Mouse (Mus musculus) layer of hippocampus, adult 9-11 months (tissue): Measurements from ENCODE around the gene Ephb1.

Experiments used
- DNase-seq: peaks from one replicate; pipeline ENCODE4 v3.0.0; 2022

Ephb1 gene

GRCm38 (mm10) chr9:102354561-102354973 lies at the start of gene Ephb1:
Gene Ephb1, minus strand, starts transcription at chr9:102354693.
- DNase-seq = peak; percentile 91

DNA sequence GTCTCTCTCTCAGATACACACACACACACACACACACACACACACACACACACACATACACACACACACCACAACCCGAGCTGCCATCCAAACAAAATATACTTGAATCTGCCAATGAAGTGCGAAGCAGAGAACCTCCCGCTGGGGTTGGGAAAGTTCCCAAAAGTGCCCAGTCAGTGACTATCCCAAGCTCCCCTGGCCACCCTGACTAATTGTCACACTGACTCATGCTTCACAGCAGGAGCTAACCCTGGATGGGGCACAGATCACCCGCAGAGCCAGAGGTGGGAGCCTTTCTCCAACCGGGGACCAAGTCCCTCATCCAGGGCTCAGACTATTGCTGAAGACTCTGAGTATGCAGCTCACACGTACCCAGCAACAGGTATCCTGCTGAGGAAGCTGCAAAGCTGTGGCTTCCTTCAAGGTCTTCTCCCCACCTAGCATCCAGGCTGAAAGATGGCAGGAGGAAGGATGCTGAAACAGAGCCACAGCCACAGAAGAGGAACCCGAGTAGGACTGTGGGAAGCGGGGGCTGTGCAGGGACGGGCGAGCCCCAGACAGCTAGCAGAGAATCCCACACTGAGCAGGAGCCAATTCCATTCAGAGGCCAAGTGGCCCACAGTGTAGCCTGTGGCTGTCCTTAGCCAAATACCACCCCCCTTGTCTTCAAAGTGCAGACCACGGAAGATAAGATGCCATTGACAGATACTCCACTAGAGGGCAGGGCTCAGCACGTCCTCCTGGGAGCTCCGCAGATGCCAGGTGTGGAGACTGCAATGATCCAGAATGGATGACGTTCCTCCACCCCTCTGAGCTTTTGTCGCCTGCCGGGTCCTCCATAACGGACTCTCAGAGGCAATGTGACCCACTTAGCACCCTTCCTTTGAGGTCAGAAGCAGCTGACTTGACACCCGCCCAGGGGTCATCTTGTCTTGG lies 48.9 kb upstream of the Ephb1 start:
- peak; percentile 25 for DNase-seq

GRCm38 (mm10) chr9:102402671-102403070 lies 48.2 kb upstream of the Ephb1 start:
- DNase-seq = no peak

GRCm38 (mm10) chr9:102388266-102388665 lies 33.8 kb upstream of the Ephb1 start:
- DNase-seq = no peak

- no peak for DNase-seq
These were observed 32.3 kb upstream of the Ephb1 start for GRCm38 (mm10) chr9:102386816-102387215.

- DNase-seq = no peak
These were observed 25.7 kb upstream of the Ephb1 start for GRCm38 (mm10) chr9:102380235-102380634.

DNA sequence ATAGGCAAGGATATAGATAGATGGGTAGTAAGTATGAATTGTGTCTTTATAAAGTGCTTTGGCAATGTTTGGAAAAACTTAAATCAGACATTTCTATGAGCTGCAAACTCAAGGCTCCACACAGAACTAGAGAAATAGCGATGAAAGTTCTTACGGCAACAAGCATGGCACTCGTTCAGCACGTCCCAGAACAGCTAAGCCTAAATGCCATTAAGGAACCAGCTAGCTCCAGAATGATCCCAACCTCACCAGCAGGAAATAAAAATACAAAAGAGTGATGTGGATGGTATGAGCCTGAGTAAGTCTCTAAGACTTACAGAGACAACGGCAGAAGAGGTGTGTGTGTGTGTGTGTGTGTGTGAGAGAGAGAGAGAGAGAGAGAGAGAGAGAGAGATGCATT lies 20.2 kb upstream of the Ephb1 start:
- DNase-seq = no peak

DNA sequence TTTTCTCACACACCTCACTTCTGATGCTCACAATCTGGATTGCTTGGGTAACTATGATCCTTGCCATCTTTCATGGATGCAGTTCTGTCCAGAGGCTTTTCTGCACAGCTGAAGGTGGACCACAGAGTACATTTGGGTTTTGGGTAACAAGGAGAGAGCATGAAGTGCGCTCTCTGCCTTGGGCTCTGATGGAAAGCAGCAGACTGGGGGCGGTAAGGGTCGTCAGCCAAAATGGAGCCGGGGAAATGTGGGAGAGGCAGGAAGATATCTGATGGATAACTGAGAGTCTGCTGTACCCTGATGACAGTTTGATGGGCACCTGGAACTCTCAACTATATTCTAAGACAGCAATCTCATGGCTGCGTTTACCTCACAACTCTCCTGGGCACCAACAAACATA lies 19.4 kb upstream of the Ephb1 start:
- DNase-seq = no peak

GRCm38 (mm10) chr9:102371936-102372335 lies 17.4 kb upstream of the Ephb1 start:
- DNase-seq = no peak

- DNase-seq = no peak
These were observed 16.7 kb upstream of the Ephb1 start for GRCm38 (mm10) chr9:102371036-102371770.

DNA sequence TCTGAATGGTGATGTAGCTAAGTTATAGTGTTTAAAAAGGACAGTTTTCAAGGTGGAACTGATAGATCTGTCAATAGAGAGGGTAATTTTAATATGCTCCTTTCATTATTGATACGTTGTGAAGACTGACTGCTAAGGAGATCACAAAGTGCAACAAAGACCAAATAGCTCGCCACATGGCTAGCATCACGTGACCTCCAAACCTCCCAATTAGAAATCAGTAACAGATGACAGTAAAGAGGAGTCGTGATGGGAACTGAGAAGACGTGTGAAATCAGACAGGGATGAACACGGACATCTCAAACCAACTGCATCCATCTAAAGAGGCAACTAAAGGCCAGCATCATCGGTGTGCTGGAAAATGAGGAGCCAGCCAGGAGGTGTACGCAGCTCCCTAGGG lies 15.6 kb upstream of the Ephb1 start:
- DNase-seq = no peak

- no peak for DNase-seq
These were observed 14.6 kb upstream of the Ephb1 start for GRCm38 (mm10) chr9:102369141-102369540.

DNA sequence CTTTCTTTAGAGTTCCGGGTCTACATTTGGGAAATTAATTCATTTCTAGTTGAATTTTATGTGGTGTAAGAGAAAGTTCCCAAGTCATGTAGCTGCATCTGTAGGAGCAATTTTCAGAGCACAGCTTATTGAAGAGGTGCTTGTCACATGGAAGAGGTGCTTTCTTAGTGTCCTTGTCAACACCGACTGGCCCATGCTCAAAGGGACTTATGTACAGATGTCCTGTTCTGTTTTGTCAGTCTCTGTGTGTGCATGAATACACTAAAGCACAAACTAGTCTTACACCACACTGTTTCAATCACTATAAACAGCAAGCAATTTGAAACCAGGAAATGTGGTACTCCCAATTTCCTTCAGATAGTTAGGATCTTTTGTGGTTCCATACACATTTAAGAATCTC lies 13.3 kb upstream of the Ephb1 start:
- no peak for DNase-seq

DNA sequence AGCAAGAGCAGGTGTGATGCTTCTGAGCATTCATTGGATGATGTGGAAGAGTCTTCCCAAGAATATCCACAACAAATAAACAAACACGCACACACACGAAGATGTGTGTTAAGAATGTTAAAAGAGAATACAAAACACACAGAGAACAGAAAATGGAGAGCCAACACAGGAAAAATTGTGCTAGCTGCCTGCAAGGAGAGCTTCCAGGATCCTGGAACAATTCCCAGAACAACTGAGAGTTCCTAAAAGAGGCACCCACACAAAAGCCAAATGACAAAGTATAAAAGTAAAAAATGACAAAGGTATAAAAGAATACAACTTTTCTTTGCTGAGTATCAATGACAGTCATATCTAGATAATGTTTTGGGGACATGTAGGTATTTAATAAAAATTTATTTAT lies 11.0 kb upstream of the Ephb1 start:
- no peak for DNase-seq

DNA sequence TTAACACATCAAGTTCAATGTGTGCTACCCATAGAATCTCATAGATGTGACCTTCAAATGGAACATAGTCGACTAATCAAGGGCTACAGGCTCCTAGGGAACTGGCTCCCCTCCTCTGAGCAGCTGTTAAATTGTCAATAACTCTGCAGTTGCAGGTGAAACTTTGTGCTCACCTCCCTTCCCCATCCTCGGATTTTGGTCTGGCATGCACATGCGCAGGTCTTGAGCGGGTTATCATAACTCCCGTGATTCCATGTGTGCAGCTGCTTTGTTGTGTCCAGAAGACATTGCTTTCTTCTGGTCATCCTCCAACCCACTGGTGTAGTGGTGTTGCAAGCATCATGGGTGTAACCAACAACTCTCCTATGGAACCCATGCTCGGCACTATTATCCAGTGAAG lies 4.8 kb upstream of the Ephb1 start:
- no peak for DNase-seq

DNA sequence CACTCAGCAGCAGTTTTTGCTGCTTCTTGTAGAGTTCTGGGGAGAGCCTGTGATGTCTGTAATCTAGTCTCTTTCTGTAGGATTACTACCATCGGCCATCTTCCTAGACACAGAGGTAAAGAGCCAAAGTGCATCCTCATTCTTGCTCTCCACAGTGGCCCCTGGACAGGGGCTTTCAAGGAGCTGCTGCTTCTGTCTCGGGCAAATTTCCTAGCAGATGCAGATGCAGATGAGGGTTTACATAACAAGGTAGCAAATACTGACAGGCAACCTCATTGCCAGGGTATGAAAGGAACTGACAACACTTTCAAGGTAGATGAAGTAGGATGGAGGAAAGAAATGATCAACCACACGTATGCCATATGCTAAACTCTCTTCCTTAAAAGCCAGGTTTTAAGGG lies 4.2 kb upstream of the Ephb1 start:
- DNase-seq = no peak

GRCm38 (mm10) chr9:102358011-102358410 lies 3.5 kb upstream of the Ephb1 start:
- no peak for DNase-seq

DNA sequence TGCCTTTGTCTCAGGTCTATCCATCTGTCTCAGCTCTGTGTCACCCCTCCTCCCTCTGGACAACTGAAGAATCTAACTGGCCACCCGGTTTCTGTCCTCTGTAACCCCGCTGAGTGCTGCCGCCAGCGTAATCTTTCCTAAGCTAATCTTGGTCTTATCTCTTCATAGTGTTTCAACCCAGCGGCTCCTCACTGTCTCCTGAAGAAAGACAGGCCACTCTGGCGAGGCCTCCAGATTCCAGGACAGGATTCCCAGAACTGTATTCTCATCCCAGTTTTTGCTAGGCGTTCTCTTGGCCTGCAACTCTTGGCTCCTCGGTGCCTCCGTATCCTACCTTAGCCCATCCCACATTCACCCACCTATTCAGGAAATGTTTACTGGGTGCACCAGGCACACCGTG lies 2.0 kb upstream of the Ephb1 start:
- no peak for DNase-seq

DNA sequence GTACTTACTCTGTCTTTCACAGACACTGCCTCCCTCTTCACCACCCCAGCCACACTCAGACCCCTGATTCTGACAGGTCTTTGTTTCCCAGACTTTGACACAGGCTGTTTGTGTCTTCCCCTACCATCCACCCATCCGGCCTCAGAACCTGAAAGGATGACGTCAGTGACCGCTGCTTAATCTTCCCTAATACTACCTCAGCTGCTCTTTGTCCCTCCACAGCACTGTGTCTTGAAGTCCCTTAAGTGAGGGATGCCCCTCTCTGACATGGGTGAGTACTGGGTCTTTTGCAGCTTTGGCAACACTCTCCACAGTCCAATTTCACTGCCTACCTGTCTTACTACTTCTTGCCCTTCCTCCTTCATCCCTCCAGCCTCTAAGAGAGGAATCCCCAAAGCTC lies 1.2 kb upstream of the Ephb1 start:
- DNase-seq = no peak

DNA sequence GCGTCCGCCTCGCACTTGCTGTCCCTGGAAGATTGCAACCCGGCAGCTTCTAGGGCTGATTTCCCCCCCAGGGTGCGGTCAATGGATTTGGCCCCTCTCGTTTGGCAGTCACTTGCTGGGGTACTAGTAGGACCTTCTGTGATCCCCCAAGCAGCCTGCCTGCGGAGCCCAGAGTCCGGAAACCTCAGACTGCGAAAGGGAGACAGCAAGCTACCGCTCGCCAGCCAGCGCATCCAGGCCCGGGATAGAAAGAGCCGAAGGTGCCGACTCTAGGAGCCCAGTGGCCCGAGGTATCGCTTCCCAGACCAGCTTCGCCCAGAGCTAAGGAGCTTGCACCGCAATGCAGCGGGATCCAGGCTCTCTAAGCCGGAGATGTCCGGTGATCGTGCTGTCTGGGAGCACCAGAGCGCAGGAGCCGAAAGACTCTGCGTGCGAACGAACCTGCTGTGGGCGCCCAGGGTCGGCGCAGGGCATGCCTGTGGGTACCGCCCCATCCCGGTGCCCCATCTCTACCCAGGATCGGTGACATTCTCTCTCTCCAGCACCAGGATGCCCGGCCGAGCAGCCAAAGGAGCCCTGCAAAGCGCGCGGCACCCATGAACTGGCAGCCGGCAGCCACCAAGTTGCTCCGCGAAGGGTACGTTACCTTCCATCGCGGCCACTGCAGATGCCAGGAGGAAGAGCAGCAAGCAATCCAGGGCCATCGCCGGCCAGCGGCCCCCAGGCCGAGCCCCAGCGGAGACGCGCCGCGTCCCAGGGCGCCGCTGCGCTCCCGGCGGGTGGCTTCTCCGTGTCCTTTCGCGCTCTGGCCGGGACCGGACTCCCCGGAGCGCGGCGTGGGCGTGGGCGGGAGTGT lies 629 bp downstream of the Ephb1 start:
- no peak for DNase-seq

DNA sequence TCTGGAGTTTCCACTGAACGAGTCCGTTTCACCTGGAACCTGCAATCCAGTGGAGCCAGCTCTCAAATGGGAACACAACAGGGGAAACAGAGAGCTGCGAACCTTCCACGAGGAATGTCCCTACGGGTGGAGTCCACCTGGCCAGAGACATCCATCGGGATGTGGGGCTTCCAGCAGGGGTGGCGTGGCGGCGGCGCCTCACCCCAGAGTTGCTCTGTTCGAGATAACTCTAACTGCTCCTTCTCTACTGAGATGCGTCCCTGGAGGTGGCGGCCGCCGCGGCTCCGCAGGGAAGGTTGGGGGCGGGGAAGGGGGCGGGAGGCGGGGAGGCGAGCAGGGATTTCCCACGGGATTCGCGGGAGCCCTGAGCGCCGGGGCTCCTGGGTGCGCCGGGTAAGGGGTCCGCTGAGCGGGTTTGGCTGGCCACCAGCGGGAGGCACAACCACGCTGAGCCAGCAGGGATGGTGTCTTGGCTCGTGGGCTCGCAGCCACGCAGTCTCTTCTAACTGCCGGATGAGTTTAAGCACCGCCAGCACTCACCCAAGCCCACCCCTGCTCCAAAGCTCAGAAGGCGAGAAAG lies 1.3 kb downstream of the Ephb1 start:
- no peak for DNase-seq

DNA sequence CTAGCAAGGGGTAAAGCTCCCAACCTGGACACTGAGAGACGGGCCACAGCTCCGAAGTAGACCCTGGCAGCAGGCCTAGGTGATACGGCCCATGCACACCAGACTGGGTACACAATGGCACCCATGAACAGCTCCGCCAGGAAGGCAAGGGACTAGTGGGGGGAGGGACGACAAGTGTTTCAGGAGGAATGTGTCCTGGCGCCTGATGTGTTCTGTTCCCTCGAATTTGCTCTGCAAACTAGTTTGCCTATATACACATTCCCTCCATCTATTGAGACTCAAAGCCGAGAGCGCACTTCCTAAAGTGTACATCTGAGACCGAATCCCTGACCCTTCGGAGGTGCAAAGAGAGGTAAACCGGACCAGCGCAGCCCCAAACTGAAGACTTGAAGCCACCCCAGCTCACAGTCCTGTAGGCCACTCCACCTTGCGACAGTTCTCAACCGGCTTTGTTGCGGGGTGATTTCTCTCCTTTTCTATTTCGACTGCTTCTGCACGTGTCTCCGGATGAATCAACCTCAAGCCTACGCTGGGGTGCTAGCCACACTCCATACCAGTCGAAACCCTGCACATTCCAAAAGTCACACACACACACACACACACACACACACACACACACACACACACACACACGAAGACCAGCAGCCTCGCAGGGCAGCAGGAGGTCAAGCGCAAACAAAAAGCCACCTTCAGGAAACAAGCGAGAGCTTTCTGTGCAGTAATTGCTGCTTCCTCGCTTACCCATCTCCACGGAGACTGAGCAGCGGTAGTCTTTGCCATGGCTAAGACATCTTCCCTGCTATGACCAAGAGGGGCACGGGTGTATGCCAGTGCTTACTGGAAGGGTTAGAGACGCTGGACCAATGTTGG lies 2.1 kb downstream of the Ephb1 start:
- DNase-seq = no peak
